Mouse (Mus musculus) E14TG2a.4 (cell line): ENCODE results near the gene Robo1.

ENCODE experiments used
- CTCF ChIP-seq: conservative IDR thresholded peaks from 2 replicates; pipeline ENCODE4 v1.5.1; 2014; ENCODE audit warnings: low read length
- NANOG ChIP-seq: IDR thresholded peaks from 2 replicates; pipeline ENCODE4 v1.6.1; 2014; ENCODE audit warnings: borderline replicate concordance, low read length, mixed read lengths

DNA sequence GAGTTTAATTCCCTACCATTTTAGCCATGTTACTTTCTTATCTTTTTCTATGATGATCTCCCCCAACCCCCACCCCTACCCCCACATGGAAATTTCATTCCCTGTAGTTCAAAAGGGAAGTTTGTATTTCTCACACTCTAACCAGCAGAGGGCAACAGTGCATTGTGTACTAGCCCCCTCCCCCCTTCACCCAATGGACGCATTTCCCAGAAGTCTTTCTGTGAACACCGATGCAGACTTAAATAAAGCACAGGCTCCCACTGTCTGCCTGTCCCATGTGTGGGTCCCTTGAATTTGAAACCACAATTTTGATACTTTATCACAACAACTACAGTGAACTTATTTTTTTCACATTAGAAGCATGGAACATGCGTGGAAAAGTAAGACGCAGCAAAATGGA, 341.2 kb downstream of the Robo1 start:
- TF ChIP-seq CTCF: peak; percentile 16
- no peak for TF ChIP-seq NANOG
